In genomic region chr4:152296874-152297861, GRCm38 (mm10) we compare ENCODE assay signal across 8 mouse cellular contexts. TPM values are rescaled to one million over a fixed set of nuclear protein-coding genes. Genes with fewer than 3 reads are reported as not detected.
A peak's percentile ranks its signal among the peaks of the same experiment; 100 is the strongest.
DNase-seq lines count a peak whose midpoint lies in the region; ATAC-seq and TF ChIP-seq lines count a peak whose summit lies in the region.

Gene Icmt (plus strand): TSS chr4:152297227.

- peak within 1 kb of the TSS; percentile 79 for H3K4me3 ChIP-seq in heart, embryonic 12.5 days
- peak within 1 kb of the TSS; percentile 90 for H3K4me3 ChIP-seq in kidney, postnatal 0 days (replicated peaks; ENCODE audit: low read depth, low read length)
- peak within 1 kb of the TSS; percentile 88 for H3K4me3 ChIP-seq in liver, embryonic 11.5 days (ENCODE audit: low read depth, low read length)
- peak within 1 kb of the TSS; percentile 71 for H3K4me3 ChIP-seq in stomach, embryonic 14.5 days (ENCODE audit: low read depth, low read length)

- peak within 1 kb of the TSS; percentile 74 for H3K27ac ChIP-seq in heart, embryonic 12.5 days (ENCODE audit: poor library complexity, severe bottlenecking)
- H3K27ac ChIP-seq in kidney, postnatal 0 days, result peak within 1 kb of the TSS; percentile 88
- H3K27ac ChIP-seq in liver, embryonic 11.5 days (ENCODE audit: low read depth, low read length), result peak within 1 kb of the TSS; percentile 81
- peak within 1 kb of the TSS; percentile 66; the same call in 1 of the 2 replicates for H3K27ac ChIP-seq in stomach, embryonic 14.5 days (ENCODE audit: low read length)

- DNase-seq in CD4-positive helper T cell, adult 2 months (ENCODE audit: low read depth, low spot score), result peak; percentile 99
- peak; percentile 95 for DNase-seq in brain, embryonic 18.5 days (ENCODE audit: low read depth, low spot score)
- DNase-seq in kidney, postnatal 0 days (ENCODE audit: low spot score), result peak; percentile 98
- DNase-seq in liver, embryonic 11.5 days (ENCODE audit: low spot score), result peak; percentile 99
- DNase-seq in naive thymus-derived CD4-positive, alpha-beta T cell, adult 2 months (ENCODE audit: low read depth), result peak; percentile 100

- H3K9me3 ChIP-seq in heart, embryonic 12.5 days (replicated peaks), result no peaks in the 10 kb centered on the region
- H3K9me3 ChIP-seq in kidney, postnatal 0 days (replicated peaks; ENCODE audit: low read length), result no peaks in the 10 kb centered on the region
- H3K9me3 ChIP-seq in liver, embryonic 11.5 days (ENCODE audit: control insufficient read depth, low read length), result no peaks in the 10 kb centered on the region
- no peaks in the 10 kb centered on the region for H3K9me3 ChIP-seq in stomach, embryonic 14.5 days (ENCODE audit: control insufficient read depth, low read depth, low read length)

- H3K36me3 ChIP-seq in heart, embryonic 12.5 days, result peaks cover 25% of the 10 kb centered on the region
- 0 out of 2 replicates have a peak, but pooled peaks cover 10% of the 10 kb centered on the region for H3K36me3 ChIP-seq in kidney, postnatal 0 days (ENCODE audit: insufficient read depth, low read length)
- peaks cover 9% of the 10 kb centered on the region; the same call in 1 of the 2 replicates for H3K36me3 ChIP-seq in liver, embryonic 11.5 days (ENCODE audit: control insufficient read depth, insufficient read depth, low read length)
- peaks cover 16% of the 10 kb centered on the region; the same call in 1 of the 2 replicates for H3K36me3 ChIP-seq in stomach, embryonic 14.5 days (ENCODE audit: control insufficient read depth, insufficient read depth, low read length)

- no peak for TF ChIP-seq CTCF in kidney, postnatal 0 days (IDR thresholded peaks at IDR 0.05; ENCODE audit: low read depth)

- ATAC-seq in erythroid progenitor cell, adult 5-6 weeks (replicated peaks; ENCODE audit: low FRiP score, poor library complexity, severe bottlenecking), result peak; percentile 88
- ATAC-seq in heart, embryonic 12.5 days (ENCODE audit: insufficient number of reproducible peaks, low FRiP score), result peak; percentile 98
- peak; percentile 93 for ATAC-seq in kidney, postnatal 0 days (replicated peaks; ENCODE audit: low FRiP score, low read depth)
- peak; percentile 93 for ATAC-seq in liver, embryonic 11.5 days (replicated peaks; ENCODE audit: low FRiP score)
- peak; percentile 95 for ATAC-seq in stomach, embryonic 14.5 days (ENCODE audit: insufficient number of reproducible peaks, insufficient read depth, low FRiP score, low read depth)

- H3K27me3 ChIP-seq in heart, embryonic 12.5 days (replicated peaks), result peaks cover 16% of the 10 kb centered on the region
- no peaks in the 10 kb centered on the region for H3K27me3 ChIP-seq in kidney, postnatal 0 days (ENCODE audit: insufficient read depth, low read length)
- H3K27me3 ChIP-seq in liver, embryonic 11.5 days (replicated peaks; ENCODE audit: control insufficient read depth, insufficient read depth, low read length), result peaks cover 17% of the 10 kb centered on the region
- no peaks in the 10 kb centered on the region for H3K27me3 ChIP-seq in stomach, embryonic 14.5 days (ENCODE audit: control insufficient read depth, insufficient read depth, low read length)

- peaks cover 22% of the 10 kb centered on the region for H3K4me1 ChIP-seq in heart, embryonic 12.5 days (replicated peaks)
- peaks cover 21% of the 10 kb centered on the region for H3K4me1 ChIP-seq in kidney, postnatal 0 days (replicated peaks; ENCODE audit: insufficient read depth, low read length)
- H3K4me1 ChIP-seq in liver, embryonic 11.5 days (replicated peaks; ENCODE audit: control insufficient read depth, insufficient read depth, low read length), result peaks cover 18% of the 10 kb centered on the region
- peaks cover 19% of the 10 kb centered on the region for H3K4me1 ChIP-seq in stomach, embryonic 14.5 days (ENCODE audit: control insufficient read depth, insufficient read depth, low read length)

- peak within 1 kb of the TSS; percentile 90 for H3K9ac ChIP-seq in heart, embryonic 12.5 days
- H3K9ac ChIP-seq in kidney, postnatal 0 days (ENCODE audit: low read depth, low read length), result peak within 1 kb of the TSS; percentile 95
- peak within 1 kb of the TSS; percentile 95 for H3K9ac ChIP-seq in liver, embryonic 11.5 days (ENCODE audit: low read depth, low read length)
- peak within 1 kb of the TSS; percentile 89 for H3K9ac ChIP-seq in stomach, embryonic 14.5 days (replicated peaks; ENCODE audit: low read depth, low read length)

- under 1% methylated on average over 118 of the region's 119 CpGs for WGBS in heart, embryonic 12.5 days
- WGBS in kidney, postnatal 0 days, result under 1% methylated on average over 119 of the region's 119 CpGs
- under 1% methylated on average over 119 of the region's 119 CpGs for WGBS in liver, embryonic 11.5 days
- WGBS in stomach, embryonic 14.5 days, result under 1% methylated on average over 118 of the region's 119 CpGs

- peak within 1 kb of the TSS; percentile 83 for H3K4me2 ChIP-seq in heart, embryonic 12.5 days
- peak within 1 kb of the TSS; percentile 97 for H3K4me2 ChIP-seq in kidney, postnatal 0 days (ENCODE audit: low read length)
- peak within 1 kb of the TSS; percentile 96 for H3K4me2 ChIP-seq in liver, embryonic 11.5 days
- H3K4me2 ChIP-seq in stomach, embryonic 14.5 days (replicated peaks; ENCODE audit: low read depth, low read length), result peak within 1 kb of the TSS; percentile 96

RNA-seq across cellular contexts. Expression of gene Icmt, which starts in this region (rescaled TPM):
- 8.0 and 24.5 TPM in 2 replicates for total RNA-seq in erythroid progenitor cell, adult 5-6 weeks (2015; ENCODE audit: low replicate concordance)
- 14.2 TPM in 2 replicates for total RNA-seq in erythroid progenitor cell, adult 5-6 weeks (2017; ENCODE audit: low replicate concordance)
- polyA plus RNA-seq in heart, embryonic 12.5 days (2016; fragmentation: Nextera tagmentation; extraction: Ambion mirVana), result 24.0 and 25.4 TPM in 2 replicates
- polyA plus RNA-seq in kidney, postnatal 0 days (2015; fragmentation: Nextera tagmentation; extraction: Ambion mirVana), result 20.0 and 23.6 TPM in 2 replicates
- 20.6 and 21.1 TPM in 2 replicates for polyA plus RNA-seq in liver, embryonic 11.5 days (2014; fragmentation: Nextera tagmentation; extraction: Ambion mirVana)
- 20.2 and 22.6 TPM in 2 replicates for polyA plus RNA-seq in stomach, embryonic 14.5 days (2014; fragmentation: Nextera tagmentation; extraction: Ambion mirVana)

Comparison
In these comparisons a context has a peak if more than half of its experiments do, and no peak if none do; other contexts are left out.
1. Peak in every context shown above with its lines: DNase-seq, ATAC-seq, H3K4me3 ChIP-seq and H3K27ac ChIP-seq.